Mouse (Mus musculus) ES-Bruce4 (cell line): ENCODE data around the gene Slc38a3.

Experiments used
- CTCF ChIP-seq: IDR thresholded peaks from one replicate; pipeline ENCODE4 v1.8.1; 2011; ENCODE audit warnings: low read depth, low read length
- EP300 ChIP-seq: IDR thresholded peaks from 2 replicates; pipeline ENCODE4 v1.6.1; 2011; ENCODE audit warnings: low read depth, low read length; ENCODE audit not compliant: insufficient read depth
- POLR2A ChIP-seq: IDR thresholded peaks from one replicate; pipeline ENCODE4 v1.8.1; 2011; ENCODE audit warnings: low read length; ENCODE audit not compliant: insufficient read depth

GRCm38 (mm10) chr9:107709697-107710483, 40.6 kb upstream of the Slc38a3 start, which contains the start of gene Sema3f:
- TF ChIP-seq POLR2A (no peak), EP300 (no peak), CTCF (no peak)
